Mouse (Mus musculus) G1E (cell line): ENCODE results near the gene Ubtf. TPM values are rescaled to one million over a fixed set of nuclear protein-coding genes. Genes with fewer than 3 reads are reported as not detected.

Experiments used
- ATAC-seq: 2 replicates; pipeline ENCODE4 v1.8.0; 2016; ENCODE audit warnings: mild to moderate bottlenecking; ENCODE audit not compliant: insufficient number of reproducible peaks, poor library complexity, low FRiP score, severe bottlenecking; ENCODE audit errors: extremely low read depth
- DNase-seq: peaks from one replicate; pipeline ENCODE4 v3.0.0; 2012; ENCODE audit warnings: low spot score
- H3K27me3 ChIP-seq: 2 replicates; pipeline ENCODE4 v1.6.1; 2012; ENCODE audit warnings: mild to moderate bottlenecking, low read length, inconsistent platforms; ENCODE audit not compliant: insufficient read depth
- H3K36me3 ChIP-seq: replicated peaks from 2 replicates; pipeline ENCODE3; 2012; ENCODE audit warnings: mild to moderate bottlenecking, inconsistent platforms
- H3K4me1 ChIP-seq: 2 replicates; pipeline ENCODE4 v1.6.1; 2012; ENCODE audit warnings: low read depth, low read length, inconsistent platforms, mixed read lengths; ENCODE audit not compliant: insufficient read depth
- H3K4me3 ChIP-seq: 2 replicates; pipeline ENCODE4 v1.5.1; 2012; ENCODE audit warnings: low read depth, mild to moderate bottlenecking, inconsistent platforms, low read length, moderate library complexity, mixed read lengths
- H3K9me3 ChIP-seq: replicated peaks from 2 replicates; pipeline ENCODE4 v1.6.1; 2012; ENCODE audit warnings: inconsistent platforms
- CTCF ChIP-seq: IDR thresholded peaks from 2 replicates; pipeline ENCODE4 v1.5.1; 2012; ENCODE audit warnings: low read depth, low read length, inconsistent platforms, mixed read lengths
- GATA1 ChIP-seq: IDR thresholded peaks from 2 replicates; pipeline ENCODE4 v1.6.1; 2012; ENCODE audit warnings: borderline replicate concordance, low read length, inconsistent platforms, mixed read lengths
- GATA2 ChIP-seq: IDR thresholded peaks from 2 replicates; pipeline ENCODE4 v1.6.1; 2012; ENCODE audit warnings: low read depth, low read length, inconsistent platforms, borderline replicate concordance
- POLR2AphosphoS5 ChIP-seq: IDR thresholded peaks from 2 replicates; pipeline ENCODE4 v1.6.1; 2012; ENCODE audit warnings: low read depth, low read length, inconsistent platforms; ENCODE audit not compliant: insufficient replicate concordance
- TAL1 ChIP-seq: conservative IDR thresholded peaks from 2 replicates; pipeline ENCODE4 v1.6.1; 2012; ENCODE audit warnings: low read depth, low read length, inconsistent platforms, mixed read lengths
- polyA plus RNA-seq: library from polyadenylated mRNA; stranded (reverse); fragments of >175 nt; gene quantifications from 2 replicates; pipeline ENCODE4 v1.2.3, GENCODE M21; 2012
- total RNA-seq, 2 experiments: library from RNA; stranded (forward) in 1 of 2; stranded (reverse) in 1 of 2; fragments of 200-1000 nt in 1 of 2; fragments of >200 nt in 1 of 2; fragmentation: Nextera tagmentation in 1 of 2; gene quantifications; 2 replicates each; pipeline ENCODE4 v1.2.3; 2014 to 2017

Ubtf gene
- total and polyA plus RNA-seq, 3 experiments, result 74.7 to 180 (median 151) TPM

GRCm38 (mm10) chr11:102348771-102349170, 29.2 kb upstream of the Ubtf start:
- peaks cover 86% of the 10 kb centered on the region for H3K27me3 ChIP-seq
- H3K4me3 ChIP-seq, result no peak overlapping the region
- no peak for ATAC-seq
- no peak for DNase-seq
- H3K4me1 ChIP-seq, result peaks cover 11% of the 10 kb centered on the region
- TF ChIP-seq CTCF, result no peak
- TF ChIP-seq POLR2AphosphoS5, result no peak
- no peak for TF ChIP-seq GATA2
- no peak for TF ChIP-seq TAL1
- TF ChIP-seq GATA1, result no peak
- no peaks in the 10 kb centered on the region for H3K36me3 ChIP-seq
- no peaks in the 10 kb centered on the region for H3K9me3 ChIP-seq

GRCm38 (mm10) chr11:102348101-102348585, 28.6 kb upstream of the Ubtf start:
- peaks cover 84% of the 10 kb centered on the region for H3K27me3 ChIP-seq

GRCm38 (mm10) chr11:102347683-102348082, 28.1 kb upstream of the Ubtf start:
- H3K9me3 ChIP-seq, result no peaks in the 10 kb centered on the region
- no peak for TF ChIP-seq GATA1
- no peaks in the 10 kb centered on the region for H3K36me3 ChIP-seq
- peaks cover 84% of the 10 kb centered on the region for H3K27me3 ChIP-seq
- DNase-seq, result no peak
- no peak for ATAC-seq
- peaks cover 14% of the 10 kb centered on the region for H3K4me1 ChIP-seq
- H3K4me3 ChIP-seq, result no peak overlapping the region

More at GRCm38 (mm10) chr11:102348101-102348585, 28.6 kb upstream of the Ubtf start:
- ATAC-seq (no peak), DNase-seq (no peak)
- H3K4me1 ChIP-seq, result peaks cover 12% of the 10 kb centered on the region
- no peaks in the 10 kb centered on the region for H3K36me3 ChIP-seq
- TF ChIP-seq CTCF (no peak), POLR2AphosphoS5 (no peak), TAL1 (no peak), GATA2 (no peak), GATA1 (no peak)
- H3K4me3 ChIP-seq, result no peak overlapping the region
- no peaks in the 10 kb centered on the region for H3K9me3 ChIP-seq

- ATAC-seq (no peak), DNase-seq (no peak)
- Histone ChIP-seq H3K9me3 (no peaks in the 10 kb centered on the region), H3K4me1 (peaks cover 14% of the 10 kb centered on the region), H3K36me3 (no peaks in the 10 kb centered on the region), H3K27me3 (peaks cover 82% of the 10 kb centered on the region), H3K4me3 (no peak overlapping the region)
- no peak for TF ChIP-seq POLR2AphosphoS5
- TF ChIP-seq TAL1, result no peak
- TF ChIP-seq GATA2, result no peak
- no peak for TF ChIP-seq CTCF
- no peak for TF ChIP-seq GATA1
Observed at GRCm38 (mm10) chr11:102346926-102347325, 27.4 kb upstream of the Ubtf start.

GRCm38 (mm10) chr11:102344458-102344857, 24.9 kb upstream of the Ubtf start:
- Histone ChIP-seq H3K9me3 (peaks cover 3% of the 10 kb centered on the region), H3K4me1 (peaks cover 5% of the 10 kb centered on the region; the same call in 1 of the 2 replicates), H3K36me3 (no peaks in the 10 kb centered on the region), H3K4me3 (no peak overlapping the region), H3K27me3 (peaks cover 65% of the 10 kb centered on the region)
- TF ChIP-seq POLR2AphosphoS5 (no peak), CTCF (no peak), TAL1 (no peak), GATA1 (no peak), GATA2 (no peak)
- no peak for ATAC-seq
- DNase-seq, result no peak

- Histone ChIP-seq H3K36me3 (no peaks in the 10 kb centered on the region), H3K27me3 (peaks cover 64% of the 10 kb centered on the region), H3K4me1 (peaks cover 5% of the 10 kb centered on the region; the same call in 1 of the 2 replicates), H3K9me3 (peaks cover 3% of the 10 kb centered on the region), H3K4me3 (no peak overlapping the region)
- DNase-seq (no peak), ATAC-seq (no peak)
- TF ChIP-seq GATA1 (no peak), GATA2 (no peak), TAL1 (no peak), POLR2AphosphoS5 (no peak), CTCF (no peak)
Observed at GRCm38 (mm10) chr11:102342742-102343141, 23.2 kb upstream of the Ubtf start.
